Mouse (Mus musculus) gastrocnemius, postnatal 4 days (tissue): Measurements from ENCODE around the gene Cotl1. TPM values are rescaled to one million over a fixed set of nuclear protein-coding genes. Genes with fewer than 3 reads are reported as not detected.

Experiments
- DNase-seq, 2 experiments: peaks; one replicate each; pipeline ENCODE4 v3.0.0; 2021 to 2022; ENCODE audit warnings: low spot score in 2 of 2, mixed read lengths in 2 of 2
- total RNA-seq, 2 experiments: library from RNA; stranded (reverse); gene quantifications; 2 replicates each; pipeline ENCODE4 v1.2.3; 2021

Gene Cotl1
- total RNA-seq, 2 experiments from 2014 or later: 68.5 to 82.9 TPM

DNA sequence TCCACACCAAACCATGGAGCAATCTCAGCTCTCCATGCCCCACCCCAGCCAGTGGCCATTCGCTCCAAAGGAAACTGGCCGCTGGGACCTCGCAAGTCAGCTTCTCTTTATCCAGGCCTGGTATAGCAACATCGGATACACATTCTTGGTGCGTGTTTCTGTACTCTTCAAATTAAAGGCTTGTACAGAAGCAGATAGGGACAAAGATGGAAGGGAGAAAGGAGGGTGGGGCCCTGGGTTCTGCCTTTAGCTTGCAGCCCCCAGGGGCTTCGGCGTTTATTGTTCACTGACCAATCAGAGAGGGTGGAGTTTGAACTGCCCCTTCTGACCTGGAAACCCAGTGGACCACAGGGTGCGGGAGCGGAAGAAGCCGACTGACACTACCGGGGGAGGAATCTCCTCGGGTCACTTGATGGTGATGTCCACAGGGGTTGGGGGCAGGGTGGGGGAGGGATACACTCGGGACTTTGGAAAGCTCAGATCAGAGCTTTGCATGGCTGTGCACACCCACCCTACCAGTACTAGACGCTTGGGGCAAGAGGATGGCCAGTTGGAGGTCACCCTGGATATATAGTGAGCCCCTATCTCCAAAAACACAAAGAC, 824 bp downstream of the Cotl1 start:
- DNase-seq: no peak

DNA sequence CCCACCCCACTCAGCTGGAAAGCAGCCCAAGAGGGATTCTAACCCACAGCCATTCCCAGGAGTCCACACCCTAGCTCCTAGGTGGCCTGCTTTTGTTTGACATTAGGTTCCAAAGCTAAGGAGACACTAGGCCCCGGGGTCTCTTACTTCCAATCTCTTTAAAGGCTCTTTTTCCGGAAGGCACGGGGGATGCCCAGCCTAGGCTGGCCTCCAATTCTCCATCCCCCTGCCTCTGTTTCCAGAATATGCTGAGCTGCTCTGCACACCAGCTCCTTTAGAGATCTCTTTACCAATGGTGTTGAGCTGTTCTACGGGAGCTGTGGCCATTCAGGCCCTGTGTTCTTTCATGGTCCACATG, 1.4 kb downstream of the Cotl1 start:
- no peak for DNase-seq

DNA sequence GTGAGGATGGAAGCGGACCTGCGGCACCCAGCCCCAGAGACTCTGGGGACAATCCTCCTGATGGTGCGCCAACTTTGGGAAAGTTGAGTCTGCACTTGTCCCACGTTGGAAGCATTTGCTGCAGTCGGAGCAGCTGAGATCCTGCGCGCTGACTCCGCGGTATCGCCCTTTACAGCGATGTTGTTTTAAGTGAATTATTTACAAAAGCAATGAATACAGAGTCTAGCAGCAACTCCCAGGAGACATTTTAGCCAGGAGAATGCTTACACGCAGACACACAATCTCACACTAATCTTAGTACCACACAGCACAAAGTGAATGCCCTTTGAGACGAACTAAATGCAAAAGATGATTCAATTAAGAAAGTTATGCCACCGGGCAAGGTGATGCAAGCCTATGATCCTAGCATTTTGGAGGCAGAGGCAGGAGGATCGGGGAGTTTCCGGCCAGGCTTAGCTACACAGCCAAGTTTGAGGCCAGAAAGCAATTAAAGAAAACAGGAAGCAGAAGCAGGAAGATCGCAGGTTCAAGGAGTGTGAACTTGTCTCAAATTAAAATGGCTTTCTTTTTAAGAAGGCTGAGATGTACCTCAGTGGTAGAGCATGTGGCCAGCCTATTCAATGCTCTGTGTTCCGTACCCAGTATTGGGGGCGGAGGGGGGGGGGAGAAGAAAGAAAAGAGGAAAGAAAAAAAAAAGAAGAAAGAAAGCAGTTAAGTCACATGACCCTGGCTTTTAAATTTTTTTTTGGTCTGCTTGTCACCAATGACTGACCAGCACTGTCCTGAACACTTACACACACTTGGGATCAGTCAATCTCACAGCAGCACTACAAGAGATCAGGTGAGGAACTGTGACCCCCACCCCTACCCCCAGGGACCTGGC, 2.0 kb downstream of the Cotl1 start:
- DNase-seq: no peak

DNA sequence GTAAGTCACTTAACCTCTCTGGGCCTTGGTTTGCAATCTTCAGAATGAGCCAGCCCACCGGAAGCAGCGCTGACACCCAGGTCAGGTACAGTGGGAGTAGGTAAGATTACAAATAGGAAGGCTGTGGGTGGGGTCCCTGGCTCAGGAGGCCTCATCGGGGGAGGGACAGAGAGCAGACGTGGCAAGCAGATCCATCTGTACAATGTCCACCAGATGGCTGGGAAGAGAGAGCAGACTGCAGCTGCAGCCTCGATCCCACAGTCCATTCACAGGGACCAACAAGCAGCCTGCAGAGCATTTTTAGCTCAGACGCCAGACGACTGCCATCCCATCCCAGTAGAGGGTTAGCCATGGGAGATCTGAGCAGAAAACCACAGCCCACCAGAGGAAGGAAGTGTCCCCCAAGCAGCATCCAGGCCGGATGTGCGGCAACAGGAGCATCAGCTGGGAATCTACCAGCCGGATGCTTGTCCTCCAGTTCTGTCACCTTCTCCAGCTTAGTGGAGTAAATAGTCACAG, 2.7 kb downstream of the Cotl1 start:
- DNase-seq: no peak

DNA sequence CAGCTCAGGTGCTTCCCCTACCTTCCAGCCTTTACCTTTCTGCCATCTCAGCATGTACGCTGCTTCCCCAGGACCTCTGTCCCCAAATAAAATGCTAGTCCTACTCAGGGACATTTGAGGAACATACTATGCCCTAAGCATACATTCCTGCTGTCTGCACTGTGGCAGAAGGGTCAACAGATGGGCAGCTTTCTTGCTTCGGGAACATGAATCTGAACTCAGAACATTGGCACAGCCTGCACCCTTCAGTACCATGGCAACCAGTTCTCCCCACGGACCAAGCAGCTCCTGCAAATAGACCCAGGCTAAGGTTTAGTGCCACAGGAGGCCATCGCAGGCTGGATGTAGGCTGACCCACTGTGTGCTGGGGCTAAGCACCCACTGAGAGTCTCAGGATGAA, 3.5 kb downstream of the Cotl1 start:
- no peak for DNase-seq

DNA sequence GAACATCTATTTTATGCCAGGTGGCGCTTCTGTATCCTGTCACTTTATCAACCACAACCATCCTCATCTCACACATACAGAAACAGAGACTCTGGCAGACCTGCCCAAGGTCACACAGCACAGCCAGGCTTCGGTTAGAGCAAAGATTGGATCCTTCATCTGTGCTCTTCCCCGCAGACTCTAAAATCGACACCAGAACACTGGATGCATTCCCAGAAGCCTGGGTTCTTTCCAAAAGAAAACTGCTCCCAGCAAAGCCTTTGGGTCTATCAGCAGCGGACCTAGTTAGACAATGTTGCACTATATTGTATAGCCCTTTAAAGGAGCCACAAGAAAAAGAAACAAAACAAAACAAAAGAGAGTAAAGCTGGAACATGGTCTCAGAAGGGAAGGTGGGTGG, 5.1 kb downstream of the Cotl1 start:
- no peak for DNase-seq

DNA sequence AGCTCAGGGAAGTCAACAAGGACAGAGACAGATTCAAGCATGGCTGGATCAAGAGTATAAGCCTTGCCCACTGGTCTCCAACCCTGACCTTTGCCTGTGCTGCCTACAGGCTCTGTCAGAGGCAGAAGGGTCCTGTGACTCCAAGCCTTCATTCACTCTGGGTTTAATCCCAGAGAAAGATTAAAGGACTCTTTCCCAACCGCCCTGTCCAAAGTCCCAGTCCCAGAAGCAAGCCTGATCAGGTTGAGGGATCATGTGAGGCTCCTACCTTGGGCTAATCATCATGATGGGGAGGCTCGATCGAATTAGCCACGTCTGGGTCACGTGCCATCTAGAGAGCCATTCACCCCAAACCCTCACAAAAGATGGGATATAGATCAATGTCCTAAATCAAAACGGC, 5.7 kb downstream of the Cotl1 start:
- DNase-seq: no peak

DNA sequence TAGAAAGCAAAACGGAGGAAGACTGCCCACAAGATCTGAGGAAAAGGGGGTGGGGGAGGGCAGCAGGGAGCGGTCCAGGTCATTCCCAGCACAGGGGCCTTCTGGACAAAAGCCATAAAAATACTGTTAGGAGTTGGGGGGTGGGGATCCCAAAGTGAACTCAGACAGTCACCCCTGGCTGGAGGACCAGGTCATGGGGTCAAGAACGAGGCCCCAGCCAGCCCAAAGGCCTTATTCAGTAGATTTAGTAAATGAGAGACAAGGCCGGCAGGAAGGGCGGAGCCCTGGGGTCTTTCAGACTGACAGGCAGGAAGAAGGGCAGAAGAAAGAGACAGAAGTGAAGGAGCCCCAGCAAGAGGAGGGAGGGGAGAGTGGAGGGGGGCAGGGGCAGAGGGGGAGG, 7.4 kb downstream of the Cotl1 start:
- DNase-seq: no peak

DNA sequence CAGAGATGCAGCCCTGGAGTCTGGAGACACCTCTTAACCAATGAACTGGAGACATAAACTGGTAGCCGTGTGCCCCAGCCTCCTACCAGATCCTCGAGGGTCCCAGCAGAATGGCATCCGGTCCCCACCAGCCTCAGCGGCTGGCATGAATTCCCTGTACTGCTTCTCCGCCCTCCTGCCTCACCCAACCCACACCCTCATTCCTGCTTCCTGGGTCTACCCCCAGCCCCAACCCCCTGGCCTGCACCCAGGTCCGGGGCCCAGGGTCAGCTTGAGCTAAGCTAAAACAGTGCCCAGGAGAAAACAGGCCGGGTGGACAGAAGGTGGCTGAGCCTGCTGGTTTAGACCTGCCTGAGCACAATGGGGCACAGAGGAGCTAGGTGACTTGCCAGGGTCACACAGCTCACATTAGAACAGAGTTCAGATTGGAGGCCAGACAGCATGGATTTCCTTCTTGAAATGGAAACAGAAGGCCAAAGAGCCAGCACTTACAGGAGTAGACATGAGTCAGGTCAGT, 8.2 kb downstream of the Cotl1 start:
- no peak for DNase-seq

DNA sequence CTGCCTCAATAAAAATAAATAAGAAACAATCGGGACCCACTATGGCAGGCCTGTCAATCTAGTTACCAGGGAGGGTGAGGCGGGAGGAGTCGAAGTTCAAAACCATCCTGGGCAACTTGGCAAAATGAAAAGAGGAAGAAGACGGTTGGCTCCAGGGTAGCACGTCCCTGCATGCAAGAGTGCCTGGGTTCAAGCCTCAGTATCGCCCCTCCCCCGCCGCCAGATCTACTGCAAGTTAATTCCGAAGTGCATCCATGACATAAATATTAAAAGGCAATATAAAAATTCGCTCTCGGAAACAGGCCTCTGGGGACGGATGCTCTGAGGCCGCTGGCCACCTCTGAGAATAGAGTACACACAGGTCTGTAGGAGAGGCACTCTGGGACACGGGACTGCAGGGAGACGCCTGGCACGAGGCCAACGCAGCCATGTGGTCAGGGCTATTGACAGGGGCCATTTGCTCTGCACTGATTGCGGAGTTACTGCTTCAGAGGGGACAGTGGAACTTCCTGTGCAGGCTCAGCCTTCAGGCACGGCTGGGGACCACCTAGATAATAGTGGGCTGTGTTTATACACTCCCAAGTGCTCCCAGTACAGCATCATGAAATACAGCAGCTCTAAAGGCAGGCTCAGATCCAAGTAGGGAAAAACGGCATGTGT, 8.9 kb downstream of the Cotl1 start:
- peak in 1 of 2 experiments; percentile 59 for DNase-seq

DNA sequence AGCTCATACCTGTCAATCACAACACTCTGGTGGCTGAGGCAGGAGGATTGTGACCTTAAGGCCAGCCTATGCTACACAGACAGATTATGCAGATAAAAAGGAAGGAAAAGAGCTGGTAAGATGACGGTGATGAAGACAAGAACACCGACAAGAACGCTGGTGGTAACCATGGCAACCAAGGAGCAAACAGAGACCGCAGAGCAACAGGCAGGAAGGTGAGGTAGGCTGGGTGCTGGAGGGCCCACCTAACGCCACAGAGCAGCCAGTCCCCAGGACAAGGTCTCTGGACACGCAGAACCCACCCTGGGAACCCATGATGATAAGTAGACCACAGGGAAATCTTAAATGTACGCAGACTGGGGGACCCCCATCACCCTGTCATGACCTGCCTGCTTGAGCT, 9.8 kb downstream of the Cotl1 start:
- DNase-seq: no peak

DNA sequence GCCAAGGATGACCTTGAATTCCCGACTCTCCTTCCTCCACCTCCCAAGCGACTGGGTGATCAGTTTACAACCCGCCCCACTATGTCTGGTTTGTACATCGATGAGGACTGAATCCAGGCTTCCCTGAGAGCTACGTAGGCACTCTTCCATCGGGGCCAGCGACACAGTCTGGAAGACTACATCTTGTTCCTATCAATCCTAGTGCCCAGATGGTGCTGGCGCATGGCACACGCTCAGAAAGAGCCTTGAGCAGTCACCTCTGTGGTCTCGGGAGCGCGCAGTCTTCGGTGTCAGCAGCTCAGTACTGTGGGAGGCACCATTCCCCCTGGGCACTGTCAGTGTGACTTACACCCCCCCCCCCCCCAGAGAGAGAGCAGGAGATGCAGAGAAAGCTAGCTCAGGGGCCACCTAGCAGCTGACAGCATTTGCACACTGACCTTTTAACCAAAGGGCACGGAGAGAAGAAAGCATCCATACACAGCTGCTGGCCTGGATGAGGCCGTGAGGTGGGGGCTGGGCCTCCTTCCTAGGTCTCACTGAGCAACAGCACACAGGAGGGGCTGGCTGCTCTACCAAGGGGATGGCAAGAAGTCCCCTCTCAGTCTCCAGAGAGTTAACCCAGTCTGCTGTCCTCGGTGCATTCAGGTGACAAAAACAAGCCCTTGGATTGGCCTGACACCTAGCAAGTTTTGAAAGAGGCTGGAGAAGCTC, 10.3 kb downstream of the Cotl1 start:
- no peak for DNase-seq

DNA sequence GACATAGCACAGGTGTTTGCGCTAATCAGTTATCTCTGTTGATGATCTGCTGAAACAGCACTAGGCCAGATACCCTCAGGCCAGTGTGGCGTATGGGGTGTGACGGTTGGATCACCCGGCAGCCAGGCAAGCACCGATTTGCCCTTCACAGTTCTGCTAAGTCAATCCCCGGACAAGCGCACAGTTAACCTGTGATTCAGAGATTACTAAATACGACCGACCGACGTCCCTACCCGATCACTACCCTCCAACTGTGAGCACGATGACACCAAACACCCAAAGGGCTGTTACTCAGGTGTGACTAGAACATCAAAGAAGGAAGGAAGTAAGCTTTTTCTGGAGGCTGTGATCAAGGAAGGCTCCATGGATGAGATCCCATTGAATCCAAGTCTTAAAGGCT, 10.9 kb downstream of the Cotl1 start:
- no peak for DNase-seq

DNA sequence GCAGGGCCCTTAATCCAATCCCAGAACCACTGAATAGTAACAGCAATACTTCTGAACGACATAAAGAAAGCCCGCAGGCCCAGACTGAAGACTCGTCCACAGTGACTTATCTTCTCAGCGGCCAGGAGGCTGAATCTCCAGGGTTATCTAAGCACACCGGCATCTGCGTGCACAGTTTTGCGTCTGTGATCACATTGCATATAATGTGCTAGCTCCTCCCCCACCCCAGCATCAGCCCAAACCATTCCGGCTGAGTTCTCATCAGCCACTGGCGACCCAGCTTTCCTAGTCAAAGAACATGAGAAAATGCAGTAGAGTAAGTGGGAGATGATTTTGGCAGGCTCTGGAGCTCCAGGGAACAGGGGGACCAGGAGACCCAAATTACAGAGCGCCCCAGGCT, 11.3 kb downstream of the Cotl1 start:
- no peak for DNase-seq

DNA sequence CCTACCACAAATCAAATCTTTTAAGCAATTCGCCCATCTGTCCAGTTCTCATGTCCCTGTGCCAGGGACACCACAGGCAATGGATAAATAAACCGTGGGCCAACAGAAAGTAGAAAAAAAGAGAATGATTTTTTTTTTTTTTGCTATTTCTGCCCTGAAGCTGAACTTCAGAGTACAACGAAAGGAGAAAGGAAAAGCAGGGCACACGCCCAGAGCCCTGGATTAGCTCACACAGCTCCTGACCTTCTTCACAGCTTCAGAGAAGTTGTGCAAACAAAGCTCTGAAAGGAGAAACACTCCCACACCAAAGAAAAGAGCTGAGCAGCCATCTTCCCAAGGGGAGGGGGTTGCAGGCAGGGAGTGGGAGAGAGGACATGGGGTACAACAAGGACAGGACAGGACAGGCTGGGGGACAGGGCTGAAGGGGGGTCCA, 12.6 kb downstream of the Cotl1 start:
- no peak for DNase-seq

DNA sequence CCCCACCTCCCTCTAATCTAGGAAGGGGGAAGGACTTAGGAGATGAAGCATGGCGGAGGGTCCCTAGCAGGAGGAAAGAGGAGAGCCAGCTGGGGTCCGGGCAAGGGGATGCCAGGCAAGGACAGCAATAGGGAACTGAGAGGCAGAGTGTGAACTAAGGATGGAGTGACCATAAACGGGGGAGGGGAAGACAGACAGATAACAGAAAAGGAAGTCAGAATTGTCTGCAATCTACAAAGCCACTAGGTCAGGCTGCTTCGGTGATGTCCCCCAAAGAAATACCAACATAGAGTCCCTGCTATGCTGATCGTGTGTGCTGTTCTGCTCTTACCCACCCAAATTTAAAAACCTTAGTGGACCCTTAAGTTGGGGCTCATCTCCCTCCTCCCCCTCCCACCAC, 13.4 kb downstream of the Cotl1 start:
- no peak for DNase-seq

DNA sequence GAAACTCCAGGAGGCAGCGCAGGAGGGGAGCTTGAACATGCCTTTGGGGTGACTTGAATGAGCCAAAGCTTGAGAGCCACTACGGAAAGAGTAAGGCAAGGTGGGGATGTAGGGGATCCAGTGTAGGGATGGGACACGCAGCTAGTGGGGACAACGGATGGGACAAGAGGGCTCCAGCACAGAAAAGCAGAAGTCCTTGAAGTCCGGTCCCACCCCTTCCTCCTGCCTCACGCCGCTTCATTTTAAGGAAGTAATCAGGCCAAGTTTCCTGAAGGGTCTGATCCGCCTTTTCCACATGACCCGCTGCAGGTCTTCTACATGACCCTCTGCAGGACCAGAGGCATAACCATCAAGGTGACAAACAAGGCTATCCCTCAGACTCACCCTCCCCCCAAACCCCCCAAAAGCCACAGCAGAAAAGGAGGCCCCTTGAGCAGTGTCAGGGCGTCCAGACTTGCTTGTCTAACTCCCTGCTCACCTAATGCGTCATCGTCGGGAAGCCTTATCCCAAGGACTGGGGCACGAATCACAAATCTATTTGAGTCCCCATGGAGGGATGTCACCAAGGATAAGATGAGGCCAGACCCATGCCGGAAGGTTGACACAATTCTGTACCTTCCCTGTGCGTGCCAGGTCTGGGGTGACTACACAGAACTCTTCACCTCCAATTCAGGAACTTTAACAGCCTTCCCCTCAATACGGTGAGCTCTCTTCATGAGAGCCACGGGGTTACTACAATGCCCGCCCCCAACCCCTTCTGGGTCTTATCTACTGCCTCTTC, 14.2 kb downstream of the Cotl1 start:
- DNase-seq: no peak

DNA sequence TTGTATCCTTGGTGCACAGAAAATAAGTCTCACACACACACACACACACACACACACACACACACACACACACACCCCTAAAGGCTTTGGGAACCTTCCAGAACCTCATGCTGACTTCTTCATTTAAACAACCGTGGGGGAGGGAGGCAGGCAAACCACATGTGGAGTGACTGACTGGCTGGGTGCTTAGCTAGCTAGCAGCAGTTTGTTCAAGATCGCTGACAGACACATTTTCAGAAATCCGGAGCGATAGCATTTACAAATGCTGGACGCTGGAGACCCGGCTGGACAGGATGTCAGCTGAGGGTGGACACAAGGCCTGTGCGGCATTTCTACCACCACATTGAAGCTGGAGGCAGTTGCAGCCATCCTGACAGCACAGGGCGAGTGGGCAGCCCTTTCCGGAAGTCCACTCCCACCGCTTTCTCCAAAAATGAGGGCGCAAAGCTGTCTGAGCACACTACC, 15.5 kb downstream of the Cotl1 start:
- DNase-seq: no peak

DNA sequence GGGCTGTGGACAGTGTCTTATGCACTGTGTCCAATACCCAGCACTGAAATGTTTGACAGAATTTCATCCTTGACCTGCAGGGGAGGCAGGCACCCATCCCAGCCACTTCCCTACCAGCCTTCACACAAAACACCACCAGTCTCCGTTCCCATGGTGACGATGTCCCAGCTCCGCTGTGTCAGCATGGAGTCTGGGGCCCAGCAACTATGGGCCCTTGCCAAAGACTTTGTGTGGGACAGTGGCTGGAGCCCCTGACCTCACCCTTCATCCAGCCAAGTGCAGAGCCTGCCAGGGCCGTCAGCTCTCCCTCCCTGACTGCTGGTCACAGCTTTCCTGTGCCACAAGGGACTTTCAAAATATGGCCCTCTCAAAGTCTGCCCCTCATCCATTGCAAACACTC, 16.2 kb downstream of the Cotl1 start:
- DNase-seq: peak in 1 of 2 experiments; percentile 60

DNA sequence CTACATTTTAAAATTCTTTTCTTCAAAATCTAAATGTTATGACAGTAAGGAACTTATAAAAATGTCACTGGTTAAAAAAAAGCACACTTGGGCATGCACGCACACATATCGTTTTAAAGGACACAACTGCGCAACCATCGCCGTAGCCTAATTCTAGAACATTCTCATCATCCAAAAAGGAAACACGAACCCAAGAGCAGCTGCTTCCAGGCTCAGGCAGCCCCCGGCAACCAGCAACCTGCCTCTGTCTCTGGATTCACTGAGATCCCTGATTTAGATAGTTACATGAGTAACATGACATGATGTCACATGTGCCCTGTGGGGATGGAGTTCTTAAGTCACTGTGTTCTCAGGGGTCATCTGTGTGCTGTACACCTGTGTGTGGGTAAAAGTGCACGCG, 17.1 kb downstream of the Cotl1 start:
- DNase-seq: no peak
